Mouse (Mus musculus) frontal cortex, adult (tissue): ENCODE measurements around the gene Pacsin2.
"Not testable (repeated sequence)": the region's sequence is repeated elsewhere in the genome, so short reads cannot be mapped to it uniquely, and the experiment has no call there.

ENCODE experiments used
- ATAC-seq: cut with Nextera tagmentation; 2 replicates; pipeline ENCODE4 v1.9.2; 2017; ENCODE audit warnings: mild to moderate bottlenecking, moderate library complexity, mixed read lengths; ENCODE audit not compliant: low TSS enrichment

Pacsin2 gene

DNA sequence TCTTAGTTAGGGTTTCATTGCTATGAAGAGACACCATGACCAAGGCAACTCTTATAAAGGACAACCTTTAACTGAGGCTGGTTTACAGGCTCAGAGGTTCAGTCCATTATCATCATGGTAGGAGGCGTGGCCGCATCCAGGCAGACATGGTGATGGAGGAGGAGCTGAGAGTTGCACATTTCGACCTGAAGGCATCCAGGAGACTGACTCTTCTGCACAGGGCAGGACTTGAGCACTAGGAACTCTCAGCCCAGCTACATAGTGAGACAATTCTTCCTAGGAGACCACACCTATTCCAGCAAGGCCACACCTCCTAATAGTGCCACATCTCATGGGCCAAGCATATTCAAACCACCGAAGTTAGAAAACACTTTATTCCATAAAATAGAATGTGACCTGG lies 15.4 kb upstream of the Pacsin2 start:
- no peak for ATAC-seq

DNA sequence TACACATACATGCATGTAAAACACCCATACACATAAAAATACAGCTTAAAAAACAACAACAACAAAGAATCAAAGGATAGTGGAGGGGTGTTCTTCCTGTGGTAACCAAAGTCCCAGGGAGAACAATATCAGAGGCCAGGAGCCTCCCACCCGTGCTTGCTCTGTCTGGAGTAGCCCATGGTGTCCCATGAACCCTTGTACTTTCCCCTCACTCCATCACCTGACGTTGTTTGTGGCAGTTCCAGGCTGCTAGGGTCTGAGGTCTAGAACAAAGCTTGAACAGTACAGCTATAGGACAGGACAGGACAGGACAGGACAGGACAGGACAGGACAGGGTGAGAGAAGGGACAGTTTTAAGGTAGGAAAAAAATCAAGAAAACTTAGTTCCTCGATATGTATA lies 13.7 kb upstream of the Pacsin2 start:
- ATAC-seq, result no peak

DNA sequence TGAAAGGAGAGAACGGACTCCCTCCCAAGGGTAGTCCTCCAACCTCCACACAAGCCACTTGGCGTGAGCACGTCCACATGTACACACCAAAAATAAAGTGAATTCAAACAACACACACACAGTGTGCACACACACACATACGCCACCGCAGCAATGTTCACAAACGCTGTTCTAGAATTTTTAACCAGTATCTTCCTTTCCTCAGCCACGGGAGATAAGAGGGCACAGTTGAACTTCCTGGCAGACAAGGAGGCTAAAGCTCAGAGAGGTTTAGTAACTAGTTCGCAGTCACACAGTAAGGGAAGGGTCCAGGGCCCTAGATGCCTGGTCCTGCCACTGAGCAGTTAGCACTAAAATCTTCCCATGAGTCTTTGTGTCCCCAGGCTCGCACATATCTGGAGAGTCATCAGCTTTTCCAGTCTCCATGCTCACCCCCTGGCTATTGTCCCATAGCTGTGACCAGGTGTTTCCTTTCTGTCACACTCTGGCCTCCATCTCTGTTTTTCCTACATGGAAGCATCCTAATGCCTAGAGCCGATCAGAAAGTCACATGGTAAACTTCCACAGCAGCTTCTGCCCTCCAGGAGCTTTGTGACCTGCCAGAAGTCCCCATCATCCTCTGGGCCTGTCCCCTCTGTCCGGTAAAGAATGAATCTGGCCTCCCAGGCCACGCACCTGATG lies 12.3 kb upstream of the Pacsin2 start:
- ATAC-seq, result no peak

DNA sequence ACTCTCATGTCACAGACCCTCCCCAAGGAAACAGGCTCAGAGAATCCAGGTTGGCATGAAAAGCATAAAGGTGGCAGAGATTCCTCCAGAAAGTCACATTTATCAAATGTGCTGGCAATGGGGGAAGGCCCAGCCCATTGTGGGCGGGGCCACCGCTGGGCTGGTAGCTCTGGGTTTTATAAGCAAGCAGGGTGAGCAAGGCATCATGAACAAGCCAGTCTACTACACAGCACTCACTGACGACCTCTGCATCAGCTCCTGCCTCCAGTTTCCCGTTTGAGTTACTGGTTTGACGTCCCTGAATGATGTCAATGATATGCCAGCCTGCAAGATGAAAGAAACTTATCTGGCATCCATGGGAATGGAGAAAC lies 10.0 kb upstream of the Pacsin2 start:
- no peak for ATAC-seq

DNA sequence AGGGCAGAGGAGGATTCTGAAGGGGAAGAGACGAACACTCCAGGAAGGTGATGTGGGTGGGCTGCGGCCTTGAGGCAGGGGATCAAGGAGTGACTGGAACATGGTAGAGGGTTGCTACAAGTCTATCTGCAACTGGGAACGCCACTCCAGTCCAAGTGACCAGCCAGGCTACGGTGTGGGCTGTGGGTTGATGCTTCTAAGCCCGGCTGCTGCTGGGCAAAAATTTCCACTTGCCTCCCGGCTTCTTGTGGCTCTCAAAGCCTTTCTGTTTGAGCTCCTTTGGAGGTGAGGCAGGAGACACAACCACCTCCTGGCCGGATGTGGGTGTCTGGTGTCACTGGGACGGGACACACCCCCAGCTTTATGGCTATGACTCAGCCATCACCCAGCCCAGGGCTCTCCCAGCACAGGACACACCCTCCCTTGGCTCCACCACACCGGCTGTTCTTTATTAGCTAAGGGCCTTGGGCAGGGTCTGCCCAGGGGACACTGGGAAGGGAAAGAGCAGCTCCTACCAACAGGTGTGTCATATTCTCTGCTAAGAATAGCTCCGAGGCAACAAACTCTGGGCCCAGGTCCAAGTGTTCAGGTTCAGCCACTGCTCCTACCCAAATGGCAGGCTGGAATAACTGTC lies 9.5 kb upstream of the Pacsin2 start:
- no peak for ATAC-seq

DNA sequence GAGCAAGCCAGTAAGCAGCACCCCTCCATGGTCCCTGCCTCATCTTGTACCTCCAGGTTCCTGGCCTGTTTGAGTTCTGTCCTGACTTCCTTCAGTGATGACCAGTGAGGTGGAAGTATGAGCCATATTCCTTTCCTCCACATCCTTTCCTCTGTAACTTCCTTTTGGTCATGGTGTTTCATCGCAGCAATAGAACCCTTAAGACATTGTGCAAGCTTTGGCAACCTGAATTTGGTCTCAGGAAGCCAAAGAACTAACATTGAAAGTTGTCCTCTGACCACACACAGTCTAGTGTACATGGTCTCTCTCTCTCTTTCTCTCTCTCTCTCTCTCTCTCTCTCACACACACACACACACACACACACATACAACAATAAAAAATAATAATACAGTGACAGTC lies 8.8 kb upstream of the Pacsin2 start:
- no peak for ATAC-seq

DNA sequence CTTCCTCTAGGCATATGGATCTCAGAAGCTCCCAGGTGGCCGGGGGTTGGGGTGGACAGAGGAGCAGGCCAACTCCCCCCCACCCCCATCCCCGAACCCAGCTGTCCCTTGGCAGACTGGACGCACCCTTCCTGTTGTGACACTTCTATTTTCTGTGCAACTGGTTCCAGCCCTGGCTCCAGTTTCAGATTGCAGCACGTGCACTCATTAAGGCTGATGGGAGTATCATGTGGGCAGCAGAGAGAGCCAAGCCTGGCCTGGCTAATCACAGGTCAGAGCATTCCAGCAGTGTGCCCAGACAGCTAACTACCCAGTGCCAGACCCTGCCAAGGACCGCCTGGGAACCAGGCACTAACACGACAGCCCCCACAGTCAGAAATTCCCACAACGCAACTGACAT lies 7.1 kb upstream of the Pacsin2 start:
- 0 out of 2 replicates have a peak, but pooled peaks have one; percentile 41 for ATAC-seq

DNA sequence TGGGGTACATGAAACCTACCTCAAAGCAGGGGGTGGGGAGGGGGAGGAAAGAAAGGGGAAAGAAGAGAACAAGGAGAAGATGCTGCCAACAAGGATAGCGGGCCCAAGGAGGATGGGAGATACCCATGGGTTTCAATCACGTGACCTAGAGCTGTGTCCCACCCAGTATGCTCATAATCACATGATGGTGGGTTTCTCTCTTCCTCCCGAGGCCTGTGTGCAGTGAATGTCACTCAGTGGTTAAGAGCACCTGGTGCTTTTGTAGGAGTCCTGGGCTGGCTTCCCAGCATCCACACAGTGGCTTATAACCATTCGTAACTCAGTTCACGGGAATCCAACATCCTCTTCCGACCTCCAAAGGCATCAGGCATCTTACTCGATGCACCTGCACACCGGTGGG lies 6.0 kb upstream of the Pacsin2 start:
- ATAC-seq, result no peak

DNA sequence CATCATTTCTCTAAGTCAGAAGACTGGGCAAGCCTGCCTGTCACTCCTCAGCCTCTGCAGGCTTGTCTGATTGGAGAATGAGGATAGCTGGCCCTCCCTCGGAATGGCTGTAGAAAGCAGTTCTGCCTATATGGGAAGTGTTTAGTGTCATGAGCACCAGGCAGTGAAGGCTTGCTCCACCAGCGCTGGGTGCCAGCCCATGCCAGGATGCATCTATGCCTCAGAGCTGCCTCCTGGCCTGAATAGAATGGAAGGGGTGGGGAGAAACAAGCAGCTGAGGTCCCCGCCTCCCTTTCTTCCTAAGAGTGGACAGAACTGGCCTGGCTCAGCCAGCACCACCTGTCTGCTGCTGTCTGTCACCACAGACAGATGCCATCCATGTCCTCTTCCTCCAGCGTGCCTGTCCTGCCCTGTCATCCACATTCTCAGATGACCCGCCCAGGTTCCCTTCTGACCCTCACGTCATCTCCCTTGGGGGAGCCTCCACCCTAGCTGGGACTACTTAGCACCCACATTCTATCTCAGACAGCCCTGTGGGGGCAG lies 4.9 kb upstream of the Pacsin2 start:
- no peak for ATAC-seq

DNA sequence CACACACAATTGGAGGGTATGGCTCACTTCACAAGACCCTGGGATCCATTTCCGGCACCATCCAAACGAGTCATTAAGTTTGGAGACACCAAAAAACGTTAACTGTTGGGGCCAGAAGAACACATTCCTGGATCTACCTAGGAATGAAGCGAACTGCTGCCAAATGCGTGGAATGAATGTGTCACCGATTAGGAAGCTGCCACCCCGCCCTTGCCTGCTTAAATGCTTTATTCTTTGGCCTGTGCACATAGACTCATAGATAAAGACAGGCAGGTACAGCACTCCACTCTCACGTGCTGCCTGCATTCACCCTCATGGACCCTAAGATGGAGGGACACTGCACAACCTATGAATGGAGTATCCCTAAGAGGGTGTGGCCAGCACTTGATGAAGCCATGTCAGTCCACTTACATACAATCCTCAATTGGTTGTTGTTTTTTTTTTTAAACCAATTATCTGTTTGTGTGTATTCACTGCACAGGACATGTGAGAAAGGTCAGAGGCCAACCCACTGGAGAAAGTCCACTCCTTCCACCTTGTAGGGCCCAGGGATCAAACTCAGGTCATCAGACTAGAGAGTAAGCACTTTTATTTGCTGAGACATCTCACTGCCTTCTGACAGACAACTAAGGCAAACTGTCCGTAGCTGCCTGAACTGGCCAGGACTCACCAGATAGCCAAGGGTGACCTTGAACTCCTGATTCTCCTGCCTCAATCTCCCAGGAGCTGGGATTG lies 3.0 kb upstream of the Pacsin2 start:
- ATAC-seq, result no peak

DNA sequence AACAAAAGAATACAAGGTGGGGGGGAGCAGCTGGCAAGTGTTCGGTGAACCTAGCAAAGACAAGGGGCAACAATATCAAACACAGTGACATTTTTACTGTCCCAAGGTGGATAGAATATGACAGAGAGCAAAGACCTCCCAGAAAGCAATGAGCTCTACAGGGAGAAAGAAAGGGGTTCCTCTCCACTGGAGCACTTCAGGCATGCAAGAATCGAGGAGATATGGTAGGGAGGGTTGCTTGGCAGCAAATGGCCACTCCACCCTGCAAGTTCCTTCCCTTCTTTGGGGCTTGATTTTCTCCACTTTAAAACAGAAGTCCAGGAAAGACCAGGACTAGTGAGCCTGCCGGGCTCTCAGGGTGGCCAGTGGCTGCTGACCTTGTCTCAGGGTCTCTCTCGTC lies 1.9 kb upstream of the Pacsin2 start:
- ATAC-seq, result no peak

DNA sequence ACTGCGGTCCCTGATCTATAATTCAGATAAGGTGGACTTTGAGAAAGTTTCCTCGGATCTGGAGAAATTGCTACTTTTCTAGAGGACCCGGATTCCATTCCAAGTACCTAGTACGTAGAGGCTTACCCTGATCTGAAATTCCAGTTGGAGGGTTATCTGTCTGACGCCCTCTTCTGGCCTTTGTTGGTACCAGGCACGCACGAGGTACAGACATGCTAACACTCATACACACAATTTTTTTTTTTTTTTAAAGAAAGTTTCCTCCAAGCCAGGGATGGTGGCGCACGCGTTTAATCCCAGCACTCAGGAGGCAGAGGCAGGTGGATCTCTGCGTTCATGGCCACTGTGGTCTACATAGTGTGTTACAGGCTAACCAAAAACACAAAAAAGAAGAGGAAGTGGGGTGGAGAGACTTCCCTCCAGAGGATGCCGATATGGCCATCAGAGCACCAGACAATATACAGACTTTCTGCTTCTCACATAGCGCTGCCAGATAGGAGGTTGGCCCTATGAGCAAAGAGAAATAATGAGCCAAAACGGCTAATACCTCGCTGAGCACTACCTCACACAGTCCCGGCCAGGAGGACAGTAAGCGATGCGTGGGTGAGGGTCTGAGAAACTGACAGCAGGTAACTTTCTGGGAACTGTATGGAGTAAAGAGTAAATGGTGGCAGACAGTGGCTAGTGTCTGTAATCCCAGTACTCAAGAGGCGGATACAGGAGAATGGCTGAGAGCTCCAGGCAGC lies 672 bp upstream of the Pacsin2 start:
- ATAC-seq, result no peak

DNA sequence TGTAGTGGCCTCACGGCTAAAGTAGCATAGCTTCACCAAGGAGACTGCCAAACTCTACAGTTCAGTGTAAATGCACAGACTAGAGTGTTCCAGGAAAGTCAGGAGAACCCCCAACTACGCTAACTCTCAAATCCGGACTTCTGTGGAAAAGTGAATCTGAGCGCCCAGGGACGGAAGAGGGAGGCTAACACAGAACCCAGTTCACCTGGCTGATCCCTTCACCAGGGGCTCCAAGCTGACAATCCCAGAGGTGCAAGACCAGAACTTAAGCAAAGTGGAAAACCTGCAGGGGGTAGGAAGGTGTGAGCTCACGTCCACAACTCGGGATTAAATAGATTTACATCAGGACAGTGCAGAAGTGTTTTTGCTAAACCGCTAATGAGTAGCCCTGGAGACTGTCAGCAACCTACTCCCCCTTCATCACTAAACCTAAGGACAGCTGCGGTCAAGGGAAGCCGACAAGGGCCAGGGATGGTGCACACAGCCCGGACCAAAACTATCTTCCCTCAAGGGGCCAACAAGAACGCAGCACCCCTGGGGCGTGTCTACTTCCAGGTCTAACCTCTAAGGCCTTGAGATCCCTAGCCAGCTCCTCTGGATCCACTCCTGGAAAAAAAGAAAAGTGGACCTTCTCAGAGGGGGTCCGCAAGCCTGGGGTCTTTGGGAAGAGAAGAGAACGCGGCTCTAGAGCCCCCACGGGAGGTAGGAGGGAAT lies 880 bp downstream of the Pacsin2 start:
- no peak for ATAC-seq

DNA sequence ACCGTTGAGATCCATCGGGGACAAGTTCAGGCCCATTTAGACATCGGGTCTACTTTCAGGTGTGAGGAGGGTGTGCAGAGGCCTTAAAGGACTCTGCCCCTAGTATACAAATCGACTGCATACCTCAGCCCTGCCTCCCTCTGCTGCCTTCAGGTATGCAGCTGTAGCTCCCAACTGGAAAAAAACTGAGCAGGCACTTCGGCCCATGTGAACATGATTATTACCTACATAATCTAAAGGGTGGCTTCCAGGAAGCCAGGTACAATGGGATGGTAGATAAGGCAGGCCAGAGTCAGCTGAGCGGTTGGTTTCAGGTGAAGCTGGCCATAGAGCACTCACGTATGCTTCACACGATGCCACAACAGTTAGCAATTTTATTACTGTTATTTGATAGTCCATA lies 2.1 kb downstream of the Pacsin2 start:
- ATAC-seq, result not testable (repeated sequence)

DNA sequence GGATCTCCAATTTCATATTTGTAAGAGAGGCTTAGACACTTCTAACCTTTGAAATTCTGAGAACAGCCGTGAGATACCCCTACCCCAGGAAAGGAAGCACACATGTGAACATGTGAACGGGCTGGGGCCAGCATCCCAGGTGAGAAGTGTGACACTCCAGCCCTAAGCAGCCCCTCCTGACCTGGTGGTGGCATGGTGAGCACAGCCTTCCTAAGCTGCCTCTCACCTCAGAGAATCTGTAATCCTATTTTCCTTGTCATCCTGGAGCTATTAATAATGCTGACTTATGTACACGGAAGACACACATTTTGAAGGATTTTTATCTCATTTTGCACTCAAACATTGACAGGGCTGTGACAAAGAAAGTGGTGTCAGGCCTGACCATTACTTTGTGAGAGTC lies 3.5 kb downstream of the Pacsin2 start:
- no peak for ATAC-seq

DNA sequence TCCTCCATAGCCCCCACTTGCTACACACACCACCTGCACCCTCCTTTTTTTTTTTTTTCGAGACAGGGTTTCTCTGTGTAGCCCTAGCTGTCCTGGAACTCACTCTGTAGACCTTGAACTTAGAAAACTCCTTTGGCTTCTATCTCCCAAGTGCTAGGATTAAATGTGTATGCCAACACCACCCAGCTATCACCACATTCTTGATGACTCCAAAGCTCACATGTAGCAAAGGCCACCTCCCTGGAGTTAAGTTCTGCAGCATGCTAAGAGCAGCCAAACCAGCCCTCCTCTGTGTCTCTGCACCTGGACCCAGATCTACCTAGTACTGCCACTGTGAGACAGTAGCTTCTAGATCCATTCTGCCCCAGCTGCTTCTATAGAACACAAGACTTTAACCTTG lies 6.9 kb downstream of the Pacsin2 start:
- ATAC-seq, result no peak

DNA sequence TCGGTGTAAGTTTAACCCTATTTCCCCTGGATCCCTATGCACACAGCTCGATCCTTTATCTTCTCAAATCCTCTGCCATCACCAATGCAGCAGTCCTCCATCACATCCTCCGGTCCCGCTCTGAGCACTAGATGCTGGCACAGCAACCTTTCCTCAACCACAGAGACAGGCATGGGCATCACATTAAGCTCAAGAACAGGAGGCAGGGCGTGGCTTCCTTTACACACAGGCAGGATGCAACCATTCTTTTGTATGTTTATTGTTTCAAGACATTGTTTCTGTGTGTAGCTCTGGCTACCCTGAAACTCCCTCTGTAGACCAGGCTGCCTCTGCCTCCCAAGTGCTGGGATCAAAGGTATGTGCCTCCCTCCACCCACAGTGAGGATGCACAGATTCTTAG lies 8.8 kb downstream of the Pacsin2 start:
- ATAC-seq, result no peak

DNA sequence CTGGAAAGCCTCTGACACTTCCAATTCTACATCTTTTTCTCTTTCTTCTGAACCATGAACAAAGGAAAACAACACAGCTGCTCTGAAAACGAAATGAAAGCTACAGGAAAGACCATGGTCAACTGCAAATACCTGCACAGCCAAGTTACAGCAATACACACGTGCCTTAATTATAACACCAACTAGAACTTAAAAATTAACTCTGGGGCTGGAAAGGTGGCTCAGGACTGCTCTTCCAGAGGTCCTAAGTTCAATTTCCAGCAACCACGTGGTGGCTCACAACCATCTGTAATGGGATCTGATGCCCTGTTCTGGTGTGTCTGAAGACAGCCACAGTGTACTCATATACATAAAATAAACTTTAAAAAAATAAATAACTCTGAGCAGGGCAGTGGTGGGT lies 9.4 kb downstream of the Pacsin2 start:
- no peak for ATAC-seq

DNA sequence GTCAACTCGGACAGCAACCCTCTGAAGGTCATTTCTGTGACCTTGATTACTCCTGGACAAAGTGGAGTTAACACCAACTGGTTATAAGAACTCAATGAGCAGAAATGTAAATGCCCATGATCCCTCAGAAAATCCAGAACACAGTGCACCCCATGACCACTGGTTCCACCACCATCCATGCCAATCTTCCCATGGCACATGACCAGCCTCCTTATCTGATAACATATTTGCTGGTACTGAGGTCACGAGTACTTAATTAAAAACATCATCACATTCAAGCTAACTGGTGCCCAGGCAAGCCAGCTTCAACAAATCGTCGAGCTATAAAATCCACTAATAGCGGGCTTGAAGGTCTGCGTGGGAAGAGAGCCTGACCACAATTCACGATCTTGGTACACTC lies 10.0 kb downstream of the Pacsin2 start:
- ATAC-seq, result no peak

DNA sequence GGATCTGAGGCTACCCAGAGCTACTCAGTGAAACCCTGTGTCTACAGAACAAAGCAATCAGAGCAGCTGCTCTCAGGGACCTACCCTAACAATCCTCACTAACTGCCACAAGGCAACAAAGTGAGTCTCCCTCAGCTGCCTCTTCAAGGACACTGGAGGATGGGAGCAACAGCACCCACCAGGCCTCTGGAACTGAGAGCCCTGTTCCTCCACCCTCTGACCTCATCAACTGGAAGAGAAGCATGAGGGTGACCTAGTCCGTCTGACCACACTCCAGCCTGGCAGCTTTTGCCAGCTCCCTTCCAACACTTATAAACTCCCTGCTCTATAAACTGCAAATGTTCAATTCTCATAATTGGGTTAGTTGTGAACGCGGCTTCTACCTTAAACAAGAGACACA lies 10.5 kb downstream of the Pacsin2 start:
- ATAC-seq, result no peak

DNA sequence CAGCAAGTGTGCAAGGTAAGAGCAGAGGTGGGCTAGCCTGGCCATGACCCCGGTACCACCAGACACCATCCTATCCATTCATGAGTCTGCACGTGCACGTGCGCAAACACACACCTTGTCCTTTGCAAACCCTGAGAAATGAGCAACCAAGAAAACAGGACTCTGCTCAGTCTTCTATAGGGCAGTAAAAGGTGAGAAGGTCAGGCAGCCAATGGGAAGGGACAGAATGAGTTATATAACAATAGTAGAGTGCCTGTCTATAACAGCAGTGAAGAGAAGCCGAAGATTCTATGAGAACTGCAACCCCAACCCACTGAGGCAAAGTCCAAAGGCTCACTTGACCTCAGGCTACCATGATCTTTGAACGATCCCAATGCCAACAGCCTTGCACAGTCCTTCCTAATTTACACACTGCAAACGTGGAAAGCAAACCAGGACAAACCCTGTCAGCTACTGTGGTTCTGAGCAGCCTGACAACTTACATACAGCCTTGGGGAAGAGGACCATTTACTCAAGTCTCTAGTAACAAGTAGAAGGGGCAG lies 12.1 kb downstream of the Pacsin2 start:
- no peak for ATAC-seq
